Mouse (Mus musculus): ENCODE measurements at regions not wholly inside any gene's neighbourhood (a gene's known extent, or its start where the extent isn't known, plus 50 kb on each side); places are given as distances from the start of the nearest gene placed in this dataset.
A peak's percentile ranks its signal among the peaks of the same experiment; 100 is the strongest.

GRCm38 (mm10) chr17:93609942-93610596 lies 411.3 kb downstream of the Adcyap1 start:
- DNase-seq (ENCODE audit: low spot score in 2 of 2): peak; percentile 39 to 76

Data from layer of hippocampus, postnatal 14 days (tissue).